19 mouse cellular contexts compared by ENCODE assay signal in genomic region chr6:112833763-112834162, GRCm38 (mm10).
DNase-seq lines count a peak whose midpoint lies in the region; ATAC-seq and TF ChIP-seq lines count a peak whose summit lies in the region.
"Had no signal": no experiment of that assay in that cellular context is flagged by ENCODE, and none has a peak within 500 bp of the region (broad histone marks: within the 10 kb centered on the region; RNA-seq: fewer than 3 reads in every experiment).

No protein-coding gene starts in this region.

- intact Hi-C loops in left cerebral cortex, adult 2 months (cut with DNase I) = no loop called here
- intact Hi-C loops in left cerebral cortex, postnatal 14 days (cut with DNase I) = no loop called here
- intact Hi-C loops in gastrocnemius, adult 2 months (cut with DNase I) = no loop called here

- ATAC-seq in forebrain, embryonic 15.5 days (replicated peaks) = no peak; the same call in 1 of the 2 replicates
- 0 out of 2 replicates have a peak, but pooled peaks have one; percentile 31 for ATAC-seq in limb, embryonic 11.5 days (ENCODE audit: insufficient number of reproducible peaks, low FRiP score, low TSS enrichment, low read depth)
- ATAC-seq in neural tube, embryonic 14.5 days (ENCODE audit: low read depth) = peak; percentile 54; the same call in 1 of the 2 replicates
- ATAC-seq: CD4-positive, CD25-positive, alpha-beta regulatory T cell, adult 4 months; Patski had no signal

- H3K9ac ChIP-seq in forebrain, embryonic 15.5 days (replicated peaks) = no peak overlapping the region
- H3K9ac ChIP-seq in limb, embryonic 11.5 days (ENCODE audit: low read length) = no peak overlapping the region
- no peak overlapping the region for H3K9ac ChIP-seq in neural tube, embryonic 14.5 days (replicated peaks; ENCODE audit: low read depth, low read length)
- H3K9ac ChIP-seq: liver, embryonic 13.5 days; stomach, embryonic 15.5 days had no signal

- peak overlapping the region; percentile 50; the same call in 1 of the 2 replicates for H3K27ac ChIP-seq in left cerebral cortex, adult 2 months
- H3K27ac ChIP-seq in forebrain, embryonic 15.5 days (replicated peaks) = peak overlapping the region; percentile 47
- no peak overlapping the region for H3K27ac ChIP-seq in limb, embryonic 11.5 days (replicated peaks; ENCODE audit: low read depth, low read length)
- peak overlapping the region; percentile 73 for H3K27ac ChIP-seq in neural tube, embryonic 14.5 days (ENCODE audit: low read depth, low read length)
- H3K27ac ChIP-seq in gastrocnemius, adult 2 months = no peak overlapping the region
- H3K27ac ChIP-seq: liver, embryonic 13.5 days; stomach, embryonic 15.5 days had no signal

- H3K4me1 ChIP-seq in forebrain, embryonic 15.5 days = peaks cover 35% of the 10 kb centered on the region
- H3K4me1 ChIP-seq in limb, embryonic 11.5 days (ENCODE audit: control insufficient read depth, insufficient read depth, low read length) = peaks cover 3% of the 10 kb centered on the region; the same call in 1 of the 2 replicates
- H3K4me1 ChIP-seq in neural tube, embryonic 14.5 days (ENCODE audit: control insufficient read depth, insufficient read depth, low read length) = peaks cover 30% of the 10 kb centered on the region; the same call in 1 of the 2 replicates

- no peak for DNase-seq in left cerebral cortex, adult 2 months (ENCODE audit: extremely low spot score in 1 of 2, low spot score in 2 of 2)
- DNase-seq in left cerebral cortex, postnatal 14 days (ENCODE audit: low spot score in 2 of 2) = no peak
- DNase-seq in limb, embryonic 11.5 days (ENCODE audit: low spot score) = no peak
- no peak for DNase-seq in gastrocnemius, adult 2 months
- no peak for DNase-seq in adrenal gland, postnatal 36 days
- DNase-seq in right cerebral cortex, postnatal 10 days (ENCODE audit: low spot score in 2 of 2) = no peak
- DNase-seq: adrenal gland, adult 8-10 months; cerebellum, adult 11-12 months; heart, adult 11 months; kidney, postnatal 10 days; liver, embryonic 13.5 days; lung, postnatal 36 days; right cerebral cortex, postnatal 4 days; thymus, postnatal 4 days had no signal

- WGBS in forebrain, embryonic 15.5 days = 32% methylated on average over 6 of the region's 6 CpGs
- WGBS in limb, embryonic 11.5 days = 46% methylated on average over 6 of the region's 6 CpGs
- WGBS in neural tube, embryonic 14.5 days = 16% methylated on average over 6 of the region's 6 CpGs

- H3K9me3 ChIP-seq in forebrain, embryonic 15.5 days = no peaks in the 10 kb centered on the region
- H3K9me3 ChIP-seq in limb, embryonic 11.5 days (ENCODE audit: control insufficient read depth, low read length) = no peaks in the 10 kb centered on the region
- no peaks in the 10 kb centered on the region for H3K9me3 ChIP-seq in neural tube, embryonic 14.5 days (ENCODE audit: control insufficient read depth, low read length)
- H3K9me3 ChIP-seq: liver, embryonic 13.5 days; stomach, embryonic 15.5 days had no signal

- TF ChIP-seq CTCF in left cerebral cortex, adult 2 months (IDR thresholded peaks at IDR 0.05) = no peak
- no peak for TF ChIP-seq CTCF in gastrocnemius, adult 2 months (IDR thresholded peaks at IDR 0.05)

- H3K36me3 ChIP-seq in forebrain, embryonic 15.5 days = no peaks in the 10 kb centered on the region
- no peaks in the 10 kb centered on the region for H3K36me3 ChIP-seq in limb, embryonic 11.5 days (ENCODE audit: control insufficient read depth, insufficient read depth, low read length)
- H3K36me3 ChIP-seq in neural tube, embryonic 14.5 days (ENCODE audit: control insufficient read depth, insufficient read depth, low read length) = no peaks in the 10 kb centered on the region
- H3K36me3 ChIP-seq: liver, embryonic 13.5 days; stomach, embryonic 15.5 days had no signal

- no peak overlapping the region for H3K4me2 ChIP-seq in forebrain, embryonic 15.5 days (replicated peaks)
- no peak overlapping the region for H3K4me2 ChIP-seq in limb, embryonic 11.5 days (ENCODE audit: low read depth, severe bottlenecking)
- no peak overlapping the region for H3K4me2 ChIP-seq in neural tube, embryonic 14.5 days (ENCODE audit: low read depth, low read length)
- H3K4me2 ChIP-seq: liver, embryonic 13.5 days; stomach, embryonic 15.5 days had no signal

- H3K27me3 ChIP-seq in forebrain, embryonic 15.5 days = no peaks in the 10 kb centered on the region
- H3K27me3 ChIP-seq in limb, embryonic 11.5 days (ENCODE audit: control insufficient read depth, insufficient read depth, low read length) = no peaks in the 10 kb centered on the region
- no peaks in the 10 kb centered on the region for H3K27me3 ChIP-seq in neural tube, embryonic 14.5 days (ENCODE audit: control insufficient read depth, insufficient read depth, low read length)
- H3K27me3 ChIP-seq: liver, embryonic 13.5 days; Patski; stomach, embryonic 15.5 days had no signal

- no peak overlapping the region for H3K4me3 ChIP-seq in left cerebral cortex, adult 2 months
- H3K4me3 ChIP-seq in forebrain, embryonic 15.5 days = no peak overlapping the region
- H3K4me3 ChIP-seq in limb, embryonic 11.5 days (ENCODE audit: low read depth, low read length) = no peak overlapping the region
- H3K4me3 ChIP-seq in neural tube, embryonic 14.5 days (ENCODE audit: low read depth, low read length) = no peak overlapping the region
- no peak overlapping the region for H3K4me3 ChIP-seq in gastrocnemius, adult 2 months
- H3K4me3 ChIP-seq: liver, embryonic 13.5 days; stomach, embryonic 15.5 days had no signal

Comparison
In these comparisons a context has a peak if more than half of its experiments do, and no peak if none do; other contexts are left out.
1. H3K27ac ChIP-seq: peak in left cerebral cortex, adult 2 months (single experiment), forebrain, embryonic 15.5 days (single experiment) and neural tube, embryonic 14.5 days (single experiment); none in limb, embryonic 11.5 days (single experiment) and gastrocnemius, adult 2 months (single experiment).